Mouse (Mus musculus): Measurements from ENCODE around the gene Cryz.

Gene Cryz

DNA sequence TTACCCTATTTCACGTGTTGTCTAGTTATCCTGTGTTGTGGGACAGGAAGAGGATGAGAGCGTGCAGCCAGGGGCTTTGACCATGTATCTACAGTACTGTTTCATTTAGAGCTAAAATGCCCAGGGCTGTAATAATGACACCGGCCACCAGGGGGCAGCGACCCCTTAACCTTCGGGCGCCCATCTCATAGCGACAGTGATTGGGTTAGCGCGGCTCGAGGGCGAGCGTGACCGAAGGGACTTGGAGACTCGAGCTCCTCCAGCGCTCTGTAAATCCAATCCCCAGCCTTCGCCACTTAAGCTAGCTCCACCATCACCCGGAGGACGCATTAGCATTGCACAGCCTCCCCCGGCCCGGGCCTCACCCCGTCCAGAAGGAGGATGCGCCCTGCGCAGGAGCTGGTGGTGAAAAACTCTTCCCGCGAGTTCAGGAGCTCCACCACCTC lies at the start of gene Cryz:
Gene Cryz (plus strand): TSS at position 224 of the 446 bp plus-strand sequence.
- DNase-seq (ENCODE audit: low read depth): peak; percentile 86

DNA sequence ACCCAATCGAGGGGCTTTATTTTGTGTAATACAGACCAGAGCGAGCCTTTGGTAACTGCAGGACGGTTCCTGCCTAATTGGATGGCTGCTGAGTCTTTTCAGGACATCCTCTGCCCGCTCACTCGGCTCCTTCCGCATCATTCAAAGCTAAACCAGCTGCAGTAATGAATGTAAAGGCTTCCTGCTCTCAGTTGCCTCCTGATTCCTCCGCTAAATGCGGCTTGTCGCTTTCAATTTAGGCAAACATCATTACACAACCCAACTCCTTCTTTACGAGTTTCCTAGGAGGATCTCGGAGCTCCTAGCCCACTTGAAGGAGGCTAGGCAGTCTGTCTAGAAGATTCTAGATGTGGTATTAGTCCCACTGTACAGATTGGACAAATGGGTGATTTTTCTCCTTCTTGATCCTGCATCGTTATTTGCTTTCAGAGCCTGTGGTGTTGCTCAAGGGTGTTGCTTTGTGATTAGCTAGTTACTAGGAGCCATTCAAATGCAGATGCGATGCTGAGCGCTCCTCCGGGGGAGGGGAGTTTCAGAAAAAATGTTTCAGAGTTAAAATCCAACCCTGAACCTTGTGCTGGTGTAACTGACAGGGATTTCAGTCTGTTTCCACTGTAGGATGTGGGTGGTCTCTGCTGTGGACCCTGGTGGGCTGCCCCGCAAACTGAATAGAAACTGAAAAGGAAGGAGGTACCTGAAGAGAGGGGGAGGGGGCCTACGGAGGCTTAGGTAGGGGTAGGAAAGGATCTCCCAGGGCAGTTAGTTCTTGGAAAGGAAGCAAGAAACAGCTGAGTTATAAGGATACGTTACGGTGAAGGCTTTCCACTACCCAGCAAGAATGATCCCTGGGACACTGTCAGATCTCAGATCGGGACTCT lies 48.7 kb upstream of the Cryz start:
- DNase-seq (ENCODE audit: low read depth): no peak

DNA sequence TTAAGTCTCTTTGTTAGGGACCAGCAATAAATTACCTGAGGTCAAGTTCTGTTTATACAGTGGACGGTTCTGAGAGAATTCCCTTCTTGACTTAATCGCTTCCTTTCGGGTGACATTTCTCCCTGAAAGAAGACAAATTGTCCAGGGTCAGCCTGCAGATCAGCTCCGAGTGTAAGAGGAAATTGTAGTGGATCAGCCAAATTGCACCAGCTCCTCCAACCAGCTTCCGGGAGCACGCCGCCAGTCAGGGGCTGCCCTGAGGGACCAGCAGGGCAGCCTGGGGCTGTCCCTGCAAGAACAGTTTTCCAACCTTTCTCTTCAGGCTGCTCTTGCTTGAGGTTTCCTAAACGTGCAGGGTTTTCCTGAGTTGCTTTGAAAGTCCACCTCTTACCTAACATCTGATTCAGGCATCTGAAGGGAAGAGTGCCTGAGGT lies 47.6 kb upstream of the Cryz start:
- DNase-seq (ENCODE audit: low read depth): no peak

DNA sequence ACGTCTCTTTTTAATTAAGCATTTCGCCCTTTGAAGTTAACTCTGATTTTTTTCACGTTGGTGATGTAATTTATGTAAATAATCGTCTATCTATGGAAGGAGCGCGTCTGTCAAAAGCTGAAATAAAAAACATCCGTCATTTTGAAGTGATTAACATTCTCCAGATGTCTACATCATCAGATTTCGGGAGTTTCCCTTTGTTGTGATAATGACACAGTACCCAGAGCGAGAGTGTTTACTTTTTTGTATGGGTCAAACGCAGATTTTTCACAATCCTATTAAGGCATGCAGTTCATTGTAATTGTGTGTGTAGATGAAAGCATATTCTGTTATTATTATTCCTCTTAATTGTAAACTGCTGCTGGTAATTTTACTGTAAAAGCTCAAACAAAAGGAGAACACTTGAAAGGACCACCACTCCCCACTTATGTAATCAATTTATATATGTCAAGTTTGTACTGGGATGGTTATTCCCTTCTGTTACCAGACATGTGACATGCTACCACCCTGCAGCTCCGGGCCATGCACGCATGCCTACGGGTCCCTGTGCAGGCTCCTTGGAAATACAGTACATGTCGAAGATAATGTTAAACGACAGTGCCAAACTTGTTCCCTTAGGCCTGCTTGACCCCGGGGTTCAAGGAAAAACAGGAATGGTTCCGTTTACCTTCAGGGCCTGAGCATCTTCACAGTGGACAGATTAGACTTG lies 46.0 kb upstream of the Cryz start:
- DNase-seq (ENCODE audit: low read depth): no peak

DNA sequence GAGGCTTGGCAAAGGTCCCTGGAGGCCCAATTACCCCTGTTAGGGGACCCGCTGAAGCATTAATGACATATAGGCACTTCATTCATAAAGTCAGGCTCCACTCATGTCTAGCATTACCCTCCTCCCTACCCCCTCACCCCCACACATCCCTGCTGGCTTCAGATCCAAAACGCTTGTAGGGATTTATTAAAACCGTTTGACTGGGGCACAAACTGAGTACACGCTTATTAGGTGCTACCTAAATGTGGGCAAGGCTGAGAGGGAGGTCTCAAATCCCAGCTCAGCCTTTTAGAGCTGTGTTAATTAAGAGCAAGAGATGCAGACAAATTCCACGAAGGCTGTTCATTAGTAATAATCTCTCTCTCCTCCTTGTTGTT lies 45.5 kb upstream of the Cryz start:
- DNase-seq (ENCODE audit: low read depth): no peak

DNA sequence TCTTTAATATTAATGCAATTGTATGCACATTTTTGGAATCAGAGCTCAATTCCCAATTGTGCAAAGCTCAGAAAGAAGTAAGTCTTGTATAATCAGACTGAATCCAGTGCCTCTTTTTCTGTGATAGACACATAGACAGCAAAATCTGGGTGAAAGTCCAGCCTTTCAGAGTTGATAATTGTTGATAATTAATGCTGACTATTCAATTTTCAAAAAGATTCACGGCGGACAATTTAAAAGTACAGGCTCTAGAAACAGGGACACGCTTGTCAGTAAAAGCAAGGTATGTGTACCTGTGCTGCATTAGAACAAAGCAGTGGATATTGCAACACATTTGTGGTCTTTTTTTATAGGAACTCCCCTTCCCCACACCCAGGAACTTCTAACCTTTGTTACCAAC lies 34.3 kb upstream of the Cryz start:
- DNase-seq (ENCODE audit: low read depth): no peak

DNA sequence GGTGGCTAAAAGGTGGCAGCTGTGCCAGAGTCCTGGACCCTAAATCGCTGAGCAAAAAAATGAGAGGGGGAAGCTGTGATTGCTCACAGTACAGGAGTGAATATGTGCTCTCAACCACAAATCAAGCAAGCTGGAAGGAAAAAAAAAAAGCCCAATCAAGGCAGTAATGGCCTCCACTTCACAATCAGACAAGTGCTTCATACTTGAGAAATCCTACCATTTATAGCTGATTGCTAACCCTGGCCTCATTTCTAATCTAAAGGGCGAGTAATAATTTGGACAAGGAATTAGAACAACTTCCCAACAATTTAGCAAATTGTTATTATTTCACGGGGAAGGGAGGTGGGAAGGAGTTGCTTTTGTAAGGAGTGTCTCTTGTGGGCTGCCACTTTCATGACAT lies 31.1 kb upstream of the Cryz start:
- no peak for DNase-seq (ENCODE audit: low read depth)

DNA sequence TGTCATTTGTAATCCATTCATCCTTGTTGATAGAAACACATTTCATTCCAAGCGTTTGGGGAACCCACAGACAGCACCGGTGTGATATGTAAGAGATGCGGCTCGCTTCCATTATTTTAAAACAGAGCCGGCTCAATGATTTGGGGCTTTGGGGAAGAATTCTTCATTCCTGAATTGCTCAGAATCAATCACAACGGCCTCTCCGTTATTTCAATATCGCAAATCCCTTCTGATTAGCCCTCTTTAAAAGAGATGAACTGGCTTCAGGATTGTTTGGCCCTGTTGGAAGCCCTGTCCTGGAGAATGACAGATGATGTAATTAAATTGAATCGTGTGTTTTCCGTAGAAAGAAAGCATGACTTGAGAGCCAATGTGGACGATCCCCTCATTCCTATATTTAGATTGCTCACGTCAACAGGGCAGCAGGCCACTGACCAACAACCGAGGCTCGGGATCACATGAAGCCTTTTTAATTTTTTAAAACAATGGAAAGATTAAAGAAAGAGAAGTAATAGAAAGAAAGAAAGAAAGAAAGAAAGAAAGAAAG lies 26.4 kb upstream of the Cryz start:
- DNase-seq (ENCODE audit: low read depth): no peak

DNA sequence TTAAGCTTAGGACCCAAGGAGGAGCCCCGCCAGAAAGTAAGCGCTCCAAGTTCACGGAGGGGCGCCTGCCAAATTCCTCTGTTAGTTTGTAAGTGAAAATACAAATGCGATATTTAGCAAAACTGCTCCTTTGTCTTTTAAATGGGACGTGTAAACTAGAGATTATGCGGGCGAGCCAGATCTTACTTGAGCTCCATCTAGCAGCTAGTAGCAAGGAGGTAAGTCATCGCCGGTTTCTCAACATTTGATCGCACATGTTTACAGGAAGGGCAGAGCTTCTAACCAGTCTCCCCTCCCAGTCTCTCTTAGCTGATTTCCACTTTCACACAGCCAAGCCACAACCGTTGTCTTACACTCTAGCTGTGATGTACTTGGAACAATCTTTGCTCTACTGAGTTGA lies 25.7 kb upstream of the Cryz start:
- DNase-seq (ENCODE audit: low read depth): no peak

DNA sequence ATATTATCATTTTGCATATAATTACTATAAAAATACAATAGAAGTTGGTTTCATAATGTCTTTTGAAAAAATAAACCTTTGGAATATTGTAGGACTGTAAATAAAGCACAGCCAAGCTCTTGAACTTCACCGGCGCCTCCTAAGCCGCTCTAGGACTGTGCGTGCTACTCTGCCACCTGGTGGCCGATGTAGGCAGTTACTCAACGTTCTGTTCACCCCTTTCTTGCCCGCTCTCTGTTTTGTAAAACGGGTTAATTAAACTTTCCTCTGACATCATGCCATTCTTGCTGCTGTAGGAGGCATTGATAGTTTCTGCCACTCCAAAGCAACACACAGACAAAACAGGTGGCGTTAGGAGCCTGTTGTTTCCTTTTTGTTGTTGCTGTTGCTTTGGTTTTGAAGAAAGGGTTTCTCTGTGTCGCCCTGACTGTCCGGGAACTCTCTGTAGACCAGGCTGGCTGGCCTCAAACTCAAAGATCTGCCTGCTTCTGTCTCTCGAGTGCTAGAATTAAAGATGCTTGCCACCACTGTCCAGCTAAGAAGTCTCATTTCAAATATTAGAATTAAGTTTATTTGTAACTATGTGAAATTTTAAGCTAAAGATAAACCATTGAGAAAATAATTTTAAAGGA lies 24.1 kb upstream of the Cryz start:
- DNase-seq (ENCODE audit: low read depth): peak; percentile 35

DNA sequence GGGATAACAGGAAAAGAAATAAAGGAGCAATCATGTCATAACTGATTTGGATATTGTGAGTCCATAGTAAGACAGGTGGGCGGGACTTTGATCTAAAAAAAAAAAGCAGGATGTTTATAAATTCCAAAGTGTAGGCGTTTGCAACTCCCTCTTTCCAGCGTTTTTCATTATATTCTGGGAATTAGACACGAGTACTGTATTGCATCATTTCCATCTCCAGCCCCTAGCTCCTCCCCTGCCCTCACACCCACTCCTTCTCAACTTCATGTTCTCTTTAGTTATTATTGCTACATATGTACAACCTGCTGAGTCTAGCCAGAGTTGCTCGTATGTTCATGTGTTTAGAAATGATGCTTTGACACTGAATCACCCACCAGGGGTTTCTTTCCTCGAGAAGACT lies 22.8 kb upstream of the Cryz start:
- DNase-seq (ENCODE audit: low read depth): no peak

DNA sequence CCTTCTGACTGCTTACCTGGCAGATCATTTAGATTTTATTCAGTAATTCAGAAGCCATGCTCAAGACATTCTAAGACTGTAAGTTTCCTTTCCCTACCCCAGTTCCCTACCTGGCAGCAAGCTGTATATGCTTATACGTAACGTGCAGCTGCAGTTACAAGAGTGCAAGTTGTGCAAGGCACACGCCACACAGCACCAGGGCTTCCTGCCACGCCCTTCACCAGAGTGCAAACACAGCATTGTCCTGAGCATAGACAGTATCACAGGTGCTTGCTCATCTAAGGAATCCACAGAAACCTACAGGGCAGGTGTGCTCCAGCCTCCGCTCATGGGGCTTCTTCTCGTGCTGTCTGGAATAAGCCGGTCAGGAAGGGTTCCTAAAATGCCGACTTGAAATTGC lies 18.6 kb upstream of the Cryz start:
- no peak for DNase-seq (ENCODE audit: low read depth)

DNA sequence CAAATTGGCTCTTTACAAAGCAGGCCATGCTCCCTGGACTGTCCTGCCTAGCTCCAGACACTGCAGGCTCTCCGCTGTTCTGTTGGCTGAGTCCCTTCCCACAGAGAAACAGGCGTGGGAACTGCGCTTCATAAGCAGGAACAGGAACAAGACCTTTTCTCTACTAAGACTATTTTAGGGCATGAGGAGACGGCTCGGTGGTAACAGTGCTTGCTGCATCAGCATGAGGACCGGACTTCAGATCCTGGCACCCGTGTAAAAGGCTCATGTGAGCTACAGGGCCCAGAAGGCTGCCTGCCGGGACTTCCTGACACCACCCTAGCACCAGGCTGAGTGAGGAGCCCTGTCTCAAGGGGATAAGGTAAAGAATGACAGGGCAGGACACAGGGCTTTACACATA lies 12.2 kb upstream of the Cryz start:
- no peak for DNase-seq (ENCODE audit: low read depth)

DNA sequence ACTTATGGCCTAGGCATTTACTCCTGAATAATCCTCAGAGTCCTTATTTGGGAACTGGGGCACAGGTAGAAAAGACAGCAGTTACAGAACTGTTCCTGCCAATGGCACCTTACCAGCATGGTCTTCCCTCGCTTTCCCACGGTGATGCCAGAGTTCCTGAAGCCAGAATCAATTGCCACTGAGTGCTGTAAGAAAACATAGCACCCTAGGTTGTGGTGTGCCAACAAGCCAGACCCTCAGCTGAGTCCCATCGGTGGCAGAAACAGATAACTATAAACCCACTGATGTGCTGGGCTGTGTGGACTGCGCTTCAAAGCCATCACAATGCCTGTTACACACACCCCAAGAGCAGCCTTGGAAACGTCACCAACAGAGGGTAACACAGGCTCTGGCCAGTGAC lies 5.5 kb upstream of the Cryz start:
- no peak for DNase-seq (ENCODE audit: low read depth)

DNA sequence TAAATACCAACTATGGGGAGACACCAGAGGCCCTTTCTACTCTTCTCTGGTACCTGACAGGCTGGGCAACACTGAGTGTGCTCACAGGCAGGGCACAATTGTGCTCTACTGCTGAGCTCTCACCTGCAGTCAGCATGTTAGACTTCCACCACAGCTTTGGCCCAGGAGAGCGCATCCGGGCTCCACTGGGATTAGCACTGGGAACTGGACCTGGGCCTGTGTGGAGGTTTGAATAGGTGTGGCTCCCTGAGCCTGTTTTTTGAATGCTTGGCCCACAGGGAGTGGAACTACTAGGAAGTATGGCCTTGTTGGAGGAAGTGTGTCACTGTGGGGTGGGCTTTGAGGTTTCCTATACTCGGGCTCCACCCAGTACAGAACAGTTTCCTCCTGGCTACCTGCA lies 4.9 kb upstream of the Cryz start:
- no peak for DNase-seq (ENCODE audit: low read depth)

DNA sequence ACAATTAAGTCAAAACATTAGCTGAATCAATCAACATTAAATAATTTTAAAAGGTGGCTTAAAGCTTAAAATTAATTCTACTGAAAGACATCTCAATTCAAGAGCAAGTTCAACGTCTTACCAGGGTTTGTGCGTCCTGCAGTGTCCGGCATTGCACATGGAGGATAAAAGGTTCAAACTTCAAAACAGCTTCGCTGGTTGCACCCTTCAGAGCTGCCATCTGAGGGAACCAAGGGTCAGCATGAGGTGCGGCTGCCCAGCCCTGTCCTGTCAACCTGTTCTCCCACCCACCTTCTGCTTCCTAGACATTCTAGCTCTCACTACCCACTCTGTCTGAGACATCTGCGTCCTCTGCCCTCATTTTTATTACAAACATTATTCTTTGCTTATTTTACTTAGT lies 2.9 kb upstream of the Cryz start:
- no peak for DNase-seq (ENCODE audit: low read depth)

DNA sequence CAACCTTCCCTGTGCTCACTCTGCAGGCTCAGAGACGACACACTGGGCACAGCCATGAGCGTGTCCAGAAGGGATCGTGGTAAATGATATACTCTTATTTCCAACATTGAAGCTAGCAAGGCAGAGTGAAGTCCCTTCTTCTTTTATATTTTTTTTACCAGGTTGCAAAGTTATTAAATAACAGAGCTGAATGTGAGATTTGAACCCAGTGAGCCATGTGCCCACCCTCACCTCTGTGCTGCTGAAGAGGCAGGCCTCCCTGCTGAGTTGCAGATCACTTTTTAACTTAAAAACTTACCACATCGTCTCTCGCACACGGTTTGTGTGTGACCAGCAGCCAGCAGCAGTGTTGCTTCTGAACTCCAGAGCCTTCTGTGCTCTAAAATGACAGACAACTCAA lies 2.4 kb upstream of the Cryz start:
- DNase-seq (ENCODE audit: low read depth): no peak

DNA sequence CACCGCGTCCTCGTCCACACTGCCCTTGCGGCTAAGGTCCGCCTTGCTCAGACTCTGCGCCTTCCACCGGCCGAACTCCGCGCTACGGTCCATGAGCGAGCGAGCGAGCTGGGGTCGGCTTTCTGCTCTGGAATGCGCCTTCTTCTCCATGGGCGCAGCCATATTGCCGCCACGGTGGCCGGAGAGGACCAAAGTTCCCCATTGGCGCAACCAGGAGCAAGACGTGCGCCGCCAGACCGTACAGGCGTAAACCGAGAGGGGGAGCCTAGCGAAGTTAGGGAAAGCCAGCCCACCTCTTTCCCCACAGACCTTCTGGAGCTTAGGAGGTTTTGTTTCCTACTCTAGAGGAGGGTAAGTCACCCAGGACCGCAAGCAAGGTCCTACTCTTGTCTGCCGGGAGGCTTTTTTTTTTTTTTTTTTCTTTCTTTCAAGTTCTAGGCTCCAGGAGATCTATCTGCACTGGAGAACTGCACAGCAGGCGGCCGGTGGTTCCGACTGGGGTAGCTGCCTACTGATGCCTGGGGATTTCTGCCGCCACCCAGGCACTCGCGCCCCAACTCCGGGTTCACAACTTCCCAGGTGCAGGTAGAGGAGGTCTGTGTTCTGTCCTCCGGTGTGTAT lies 533 bp downstream of the Cryz start, which contains the start of gene Tyw3:
Gene Tyw3 (minus strand): TSS at position 171 of the 621 bp plus-strand sequence.
- DNase-seq (ENCODE audit: low read depth): peak; percentile 86

DNA sequence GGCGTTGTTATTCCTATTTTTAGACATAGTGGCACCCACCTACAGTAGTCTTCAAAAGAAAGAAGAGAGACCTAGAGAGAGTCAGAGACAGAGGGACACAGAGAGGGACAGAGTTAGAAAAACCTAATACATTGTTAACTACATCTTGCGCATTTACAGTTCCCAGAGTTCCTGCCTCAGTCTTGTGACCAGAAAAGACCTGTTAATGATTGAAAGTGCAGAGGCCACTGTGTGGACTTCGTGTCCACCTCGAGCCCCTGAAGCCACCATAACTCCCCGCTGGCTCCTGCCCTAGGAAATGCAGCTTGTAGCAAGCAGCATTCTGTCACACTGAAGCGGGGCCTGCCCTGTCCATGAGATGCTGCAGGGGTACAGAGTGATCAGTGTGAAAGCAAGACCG lies 1.1 kb downstream of the Cryz start:
- DNase-seq (ENCODE audit: low read depth): no peak

DNA sequence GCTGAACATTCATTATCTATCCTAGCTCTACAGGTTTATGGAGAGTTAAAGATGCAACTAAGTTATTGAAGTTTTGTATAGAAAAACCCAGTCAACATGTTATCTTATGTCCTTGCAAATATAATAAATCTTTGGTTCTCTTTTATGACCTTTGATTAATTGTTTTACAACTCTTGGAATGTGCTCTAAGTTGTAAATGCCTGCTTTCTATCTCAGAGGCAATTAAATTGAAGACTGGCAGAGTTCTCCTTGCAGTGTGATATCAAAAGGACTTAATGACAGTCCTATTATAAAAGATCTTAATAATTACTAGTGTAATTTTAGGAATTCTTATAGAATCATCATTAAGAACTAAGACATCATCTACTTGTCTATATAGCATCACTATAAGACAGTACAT lies 5.6 kb downstream of the Cryz start:
- DNase-seq (ENCODE audit: low read depth): no peak

DNA sequence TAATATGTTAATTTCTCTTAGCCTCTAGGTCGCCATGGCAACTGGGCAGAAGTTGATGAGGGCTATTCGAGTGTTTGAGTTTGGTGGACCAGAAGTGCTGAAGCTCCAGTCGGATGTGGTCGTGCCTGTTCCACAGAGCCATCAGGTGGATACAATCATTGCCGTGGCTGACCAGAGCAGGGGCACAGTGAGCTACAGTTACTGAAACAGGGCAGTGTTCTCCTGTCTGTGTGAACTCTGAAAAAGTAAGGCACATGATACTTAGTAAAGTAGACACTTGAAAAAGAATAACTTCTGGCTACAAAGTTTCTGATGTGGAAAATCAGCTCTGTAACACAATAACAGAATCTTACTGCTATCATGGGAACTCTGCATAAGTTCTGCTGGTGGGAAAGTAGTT lies 8.4 kb downstream of the Cryz start:
- DNase-seq (ENCODE audit: low read depth): no peak

DNA sequence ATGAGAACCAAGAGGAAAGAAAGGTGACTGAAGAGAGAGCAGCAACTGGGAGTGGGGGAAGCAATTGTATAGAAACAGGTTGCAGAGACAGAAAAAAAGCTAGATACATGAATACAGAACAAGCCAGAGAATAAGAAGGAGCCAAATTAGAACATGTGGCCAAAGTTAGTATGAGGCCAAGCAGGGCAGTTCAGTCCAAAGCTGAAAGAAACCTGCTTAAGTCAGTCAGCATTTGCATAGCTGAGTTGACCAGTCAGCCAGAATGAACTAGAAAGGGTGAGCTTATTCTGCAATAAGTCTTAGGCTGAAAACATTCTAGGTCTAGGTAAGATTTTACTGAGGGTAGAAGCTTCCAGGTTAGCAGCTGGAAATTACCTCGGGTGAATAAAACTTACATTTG lies 11.4 kb downstream of the Cryz start:
- DNase-seq (ENCODE audit: low read depth): no peak
